Mouse (Mus musculus) erythroid progenitor cell, adult 5-6 weeks (primary cell): ENCODE data around the gene Adamtsl3. TPM values are rescaled to one million over a fixed set of nuclear protein-coding genes. Genes with fewer than 3 reads are reported as not detected.
"Not testable (repeated sequence)": the region's sequence is repeated elsewhere in the genome, so short reads cannot be mapped to it uniquely, and the experiment has no call there.

Source experiments
- ATAC-seq: replicated peaks from 2 replicates; pipeline ENCODE4 v1.8.0; 2016; ENCODE audit warnings: moderate number of reproducible peaks, mild to moderate bottlenecking, moderate TSS enrichment, inconsistent platforms; ENCODE audit not compliant: poor library complexity, low FRiP score, severe bottlenecking
- total RNA-seq, 2 experiments: library from RNA; stranded (forward) in 1 of 2; stranded (reverse) in 1 of 2; fragments of 150-400 nt in 1 of 2; fragments of 186-747, 209-891 nt in 1 of 2; gene quantifications; 2 replicates each; pipeline versions ENCODE4 v1.2.3 to v1.2.4; 2015 to 2017; ENCODE audit warnings: low replicate concordance in 2 of 2

The Adamtsl3 gene
- total RNA-seq, 2 experiments from 2014 or later = not detected

DNA sequence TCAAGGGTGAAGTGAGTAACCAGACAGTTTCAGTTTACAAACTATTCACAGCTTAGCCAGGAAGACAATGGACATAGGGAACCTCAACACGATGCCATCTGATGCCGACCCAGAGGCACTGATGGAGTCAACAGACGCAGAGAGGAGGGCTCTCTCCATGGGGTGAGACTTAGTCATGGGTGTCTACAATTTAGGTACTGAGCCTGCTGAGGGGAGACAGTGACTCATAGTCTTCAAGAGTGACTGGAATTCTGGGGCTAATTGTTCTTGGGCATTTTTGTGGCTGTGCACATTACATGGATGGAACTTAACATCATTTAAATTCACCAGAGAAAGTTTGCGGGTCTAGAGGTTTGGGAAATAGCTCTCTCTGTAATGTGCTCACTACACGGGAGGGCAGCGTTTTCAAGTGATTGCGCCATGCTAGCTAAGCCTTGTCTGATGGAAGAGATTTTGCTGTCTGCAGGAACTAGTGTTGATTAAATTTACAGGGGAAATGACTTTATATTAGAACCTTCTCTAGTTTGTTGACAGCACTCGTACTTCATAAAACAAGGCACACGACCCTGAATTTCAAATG is 70.1 kb downstream of the Adamtsl3 start:
- no peak for ATAC-seq

DNA sequence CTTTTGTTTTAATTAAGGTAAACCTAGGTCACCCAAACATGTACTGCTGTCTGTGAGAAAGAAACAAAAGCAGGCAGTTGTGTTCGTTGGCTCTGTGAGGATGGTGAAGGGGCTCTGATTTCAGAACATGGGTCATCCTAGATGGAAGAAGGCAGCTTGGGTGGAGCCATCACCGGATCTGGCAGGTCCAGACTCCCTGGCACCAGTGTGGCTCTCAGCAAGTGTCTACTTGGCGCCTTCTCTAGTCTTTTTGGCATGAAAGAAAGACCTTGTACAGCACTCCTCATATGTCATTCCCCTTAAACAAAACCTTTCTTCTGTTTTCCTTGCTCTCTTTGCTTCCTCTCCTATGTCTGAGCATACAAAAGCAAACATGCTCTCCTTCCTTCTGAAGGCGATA is 75.5 kb downstream of the Adamtsl3 start:
- ATAC-seq = no peak

DNA sequence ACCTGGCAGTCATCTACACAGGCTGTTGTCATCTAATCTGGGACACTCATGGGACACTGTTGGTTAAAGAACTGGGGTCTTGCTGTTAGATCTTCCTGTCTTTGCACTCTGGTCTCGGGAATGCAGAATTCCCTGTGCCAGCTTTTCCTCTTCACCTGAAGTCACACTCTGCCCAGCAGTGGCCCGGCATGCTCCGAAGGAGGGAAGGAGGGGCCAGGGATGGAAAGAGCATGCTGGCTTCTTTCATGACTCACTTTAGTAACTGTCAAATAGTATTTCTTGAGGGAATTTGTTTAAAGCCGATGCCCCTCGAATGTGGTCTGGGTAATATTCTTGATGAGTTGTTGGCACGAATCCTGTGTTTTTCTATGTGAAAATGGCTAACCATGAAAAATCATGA is 81.2 kb downstream of the Adamtsl3 start:
- ATAC-seq = no peak

DNA sequence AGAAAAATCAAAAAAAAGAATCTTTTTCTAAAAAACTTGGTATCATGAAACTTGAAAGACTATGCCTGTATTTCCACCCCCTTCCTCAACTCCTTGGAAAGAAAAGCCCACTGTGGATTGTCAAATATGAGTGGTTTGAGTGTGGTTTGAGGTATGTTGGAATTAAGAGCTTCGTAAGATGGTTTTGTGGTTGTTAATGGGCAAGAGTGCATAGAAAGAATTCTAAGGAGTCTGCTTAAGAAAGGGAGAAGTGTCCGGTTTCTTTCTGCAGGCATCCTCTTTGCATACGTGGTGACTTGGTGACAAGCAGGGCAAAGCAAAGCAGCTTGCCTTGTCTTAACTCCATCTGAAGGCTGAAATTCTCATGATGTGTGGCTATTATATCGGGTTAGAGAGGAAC is 81.6 kb downstream of the Adamtsl3 start:
- no peak for ATAC-seq

DNA sequence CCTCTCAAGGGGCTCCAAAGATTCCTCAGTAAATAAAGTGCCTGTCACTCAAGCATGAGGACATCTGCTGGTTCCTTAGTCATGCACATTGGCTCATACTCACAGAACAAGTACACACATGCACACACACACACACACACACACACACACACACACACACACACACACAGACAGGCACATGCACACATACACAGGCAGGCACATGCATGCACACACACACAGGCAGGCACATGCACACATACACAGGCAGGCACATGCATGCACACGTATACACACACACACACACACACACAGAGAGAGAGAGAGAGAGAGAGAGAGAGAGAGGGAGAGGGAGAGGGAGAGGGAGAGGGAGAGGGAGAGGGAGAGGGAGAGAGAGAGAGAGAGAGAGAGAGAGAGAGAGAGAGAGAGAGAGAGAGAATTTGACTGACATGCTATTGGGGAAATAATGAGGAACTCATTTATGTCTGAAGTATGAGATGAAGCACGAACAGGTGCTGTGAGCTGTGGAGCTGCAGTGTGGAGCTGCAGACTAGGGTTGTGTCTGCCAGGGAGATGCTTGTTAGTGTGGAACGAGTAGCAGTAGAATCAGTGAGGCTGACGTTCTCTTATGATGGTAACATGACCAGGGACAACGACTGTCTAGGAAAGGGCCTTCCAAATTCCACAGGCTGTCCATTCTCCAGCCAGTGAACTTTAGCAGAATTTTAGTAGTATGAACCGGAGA is 85.0 kb downstream of the Adamtsl3 start:
- not testable (repeated sequence) for ATAC-seq

DNA sequence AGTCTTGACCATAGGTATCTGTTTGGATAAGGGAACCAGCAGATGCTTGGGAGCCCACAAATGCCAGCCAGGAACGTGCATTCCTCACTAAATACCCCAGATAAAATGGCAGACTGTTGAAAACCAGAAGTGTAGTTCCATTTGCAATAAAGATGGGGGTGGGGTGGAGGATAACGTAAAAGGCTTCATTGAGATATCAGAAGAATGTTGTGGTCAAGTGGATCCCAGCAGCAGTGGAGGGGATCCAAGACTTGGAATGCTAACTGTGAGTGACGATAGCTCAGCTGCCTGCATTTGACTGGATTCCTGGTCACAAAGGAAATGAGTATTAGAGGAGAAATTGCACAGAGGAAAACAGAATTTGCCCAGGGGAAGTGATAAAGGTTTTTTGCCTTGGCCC is 87.1 kb downstream of the Adamtsl3 start:
- ATAC-seq = no peak

DNA sequence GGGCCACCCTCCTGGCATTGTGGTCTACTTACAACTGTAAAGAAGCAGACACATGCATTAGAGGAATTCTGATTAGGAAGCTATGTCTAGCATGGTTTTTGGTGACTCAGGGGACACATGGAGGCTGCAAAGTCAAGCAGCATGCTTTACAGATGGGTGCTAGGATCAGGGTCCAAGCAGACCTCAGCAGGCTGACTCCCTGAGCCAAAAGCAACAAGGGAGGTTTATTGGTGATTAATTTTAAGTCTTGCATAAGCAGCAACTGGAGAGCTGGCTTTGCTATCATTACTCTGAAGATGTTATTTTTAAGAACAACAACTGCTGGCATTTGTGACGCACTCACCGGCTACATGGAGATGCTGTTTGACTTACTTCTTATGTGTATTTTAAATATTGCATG is 88.1 kb downstream of the Adamtsl3 start:
- no peak for ATAC-seq

DNA sequence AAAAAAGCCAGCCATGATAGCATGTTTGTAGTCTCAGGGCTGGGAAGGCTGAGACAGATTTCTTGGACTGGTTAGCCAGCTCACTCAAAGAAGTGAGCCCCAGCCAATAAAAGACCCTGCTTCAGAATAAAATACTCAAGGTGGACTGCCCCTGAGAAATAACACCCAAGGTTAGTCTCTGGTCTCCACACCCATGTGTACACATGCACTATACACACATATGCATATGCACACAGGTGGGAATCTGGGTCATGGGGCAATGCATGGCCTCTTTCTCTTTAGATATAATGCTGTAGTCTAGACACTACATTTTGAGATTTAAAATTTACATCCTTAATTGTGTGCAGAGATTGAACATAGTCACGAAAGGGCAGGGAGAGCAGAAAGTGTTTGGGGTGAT is 88.8 kb downstream of the Adamtsl3 start:
- ATAC-seq = no peak

DNA sequence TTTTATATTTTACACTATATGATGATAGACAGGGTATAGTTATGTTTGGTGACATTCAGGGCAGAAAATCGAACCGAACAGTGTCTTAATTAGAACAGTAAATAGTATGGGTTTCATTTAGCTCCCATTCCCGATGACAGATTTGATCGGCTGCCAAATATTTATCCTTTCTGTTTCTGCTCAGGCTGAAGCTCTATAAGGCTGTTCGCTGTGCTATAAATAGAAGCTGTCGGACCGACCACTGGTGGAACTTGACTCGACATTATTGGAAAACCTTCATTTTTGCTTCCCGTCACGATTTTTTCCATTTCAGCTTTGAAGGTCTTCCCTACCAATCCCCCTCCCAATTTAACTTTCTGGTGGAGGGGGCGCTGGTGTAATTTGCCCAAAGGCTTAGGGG is 89.9 kb downstream of the Adamtsl3 start:
- ATAC-seq = no peak

DNA sequence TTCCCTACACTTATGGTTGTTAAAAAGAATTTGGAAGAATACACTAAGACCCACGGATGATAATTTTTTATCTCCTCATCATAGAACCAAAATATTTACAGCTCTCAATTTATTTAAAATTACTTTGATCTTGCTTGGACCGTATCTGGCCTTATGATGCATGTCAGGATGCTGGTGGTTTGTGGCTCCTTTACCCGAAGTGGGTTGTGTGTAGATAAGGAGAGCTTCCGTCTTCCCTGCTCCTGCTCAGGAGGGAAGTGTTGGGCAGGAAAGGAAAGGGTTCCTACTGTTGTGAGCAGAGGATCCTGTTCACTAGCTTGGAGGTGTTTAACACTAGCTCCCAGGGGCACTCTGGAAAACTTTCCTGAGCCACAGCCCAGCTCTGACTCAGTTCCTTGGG is 94.0 kb downstream of the Adamtsl3 start:
- no peak for ATAC-seq

DNA sequence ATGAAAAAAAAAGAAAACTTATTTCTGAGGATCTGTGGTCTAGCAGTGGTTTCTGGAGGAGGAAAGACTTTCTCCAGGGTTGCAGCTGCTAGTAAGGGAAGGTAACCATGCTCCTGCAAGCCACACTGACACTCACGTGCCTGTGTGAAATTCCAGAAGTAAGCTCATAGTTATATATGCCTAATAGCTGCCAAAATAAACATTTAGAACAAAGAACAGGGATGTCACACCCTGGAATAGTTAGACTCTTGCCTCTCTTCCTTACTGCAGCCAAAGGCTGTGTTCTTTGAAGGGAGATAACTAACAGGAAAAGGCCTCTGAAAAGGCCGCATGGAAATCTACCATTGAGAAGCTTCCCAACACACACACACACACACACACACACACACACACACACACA is 96.1 kb downstream of the Adamtsl3 start:
- ATAC-seq = no peak

DNA sequence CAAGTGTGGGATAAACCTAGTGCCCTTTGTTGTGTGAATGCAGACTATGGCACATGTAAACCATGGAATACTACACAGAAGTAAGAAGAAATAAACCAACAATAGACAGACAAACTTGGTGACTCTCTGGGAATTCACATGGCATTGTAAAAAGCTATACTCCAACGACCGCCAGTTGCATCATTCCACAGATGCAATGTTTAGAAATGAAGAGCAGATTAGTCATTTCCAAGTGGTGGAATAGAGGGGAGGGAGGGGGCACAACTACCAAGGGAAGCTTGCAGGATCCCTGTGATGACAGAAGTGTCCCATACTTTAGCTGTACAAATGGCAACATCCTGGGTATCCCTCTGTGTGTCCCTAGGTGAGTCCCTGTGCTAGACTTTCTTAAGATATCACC is 97.7 kb downstream of the Adamtsl3 start:
- no peak for ATAC-seq

DNA sequence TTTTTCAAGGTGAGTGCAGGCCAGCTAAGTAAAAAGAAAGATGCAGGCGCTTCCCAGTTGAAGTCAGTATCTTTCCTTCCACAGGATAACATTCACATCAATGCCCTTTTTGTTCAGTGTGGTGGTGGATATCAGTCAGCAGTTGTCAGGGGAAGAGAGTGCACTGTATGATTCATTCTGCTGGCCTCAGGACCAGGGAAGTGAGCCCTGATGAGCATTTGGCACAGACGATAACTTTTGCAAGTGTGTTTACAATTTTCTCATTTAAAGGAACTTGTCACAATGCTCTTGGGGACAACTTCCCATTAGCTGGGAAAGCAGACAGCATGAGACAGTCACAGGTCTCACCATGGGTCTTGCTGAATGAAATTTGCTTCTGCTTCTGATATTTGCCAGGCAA is 122.9 kb downstream of the Adamtsl3 start:
- no peak for ATAC-seq

DNA sequence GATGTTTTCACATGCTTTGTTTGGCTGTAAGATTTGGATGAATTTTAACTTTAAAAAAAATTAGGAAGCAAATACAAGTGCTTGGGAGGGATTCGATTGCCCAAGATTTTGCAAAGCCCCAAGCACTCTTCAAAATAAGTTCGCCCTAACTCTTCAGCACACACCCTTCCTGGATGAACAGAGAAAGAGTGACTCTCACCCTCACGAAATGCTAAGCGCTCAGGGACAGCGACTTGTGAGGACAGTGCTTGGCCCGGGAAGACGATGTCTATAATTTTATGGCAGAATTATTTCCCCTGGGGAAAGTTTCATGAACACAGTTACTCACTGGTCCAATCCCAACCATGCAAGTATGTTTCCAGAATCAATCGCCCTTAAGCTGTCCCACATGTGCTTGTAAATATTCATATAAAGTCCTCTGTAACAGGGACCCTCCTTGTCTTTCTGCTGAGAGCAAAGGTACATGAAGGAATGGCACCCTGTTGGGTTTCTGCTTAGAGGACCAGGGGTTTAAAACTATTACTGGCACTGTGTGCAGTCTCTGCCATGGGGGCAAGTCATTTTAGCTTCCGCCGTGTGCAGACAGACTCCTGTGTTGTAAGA is 127.5 kb downstream of the Adamtsl3 start:
- no peak for ATAC-seq

DNA sequence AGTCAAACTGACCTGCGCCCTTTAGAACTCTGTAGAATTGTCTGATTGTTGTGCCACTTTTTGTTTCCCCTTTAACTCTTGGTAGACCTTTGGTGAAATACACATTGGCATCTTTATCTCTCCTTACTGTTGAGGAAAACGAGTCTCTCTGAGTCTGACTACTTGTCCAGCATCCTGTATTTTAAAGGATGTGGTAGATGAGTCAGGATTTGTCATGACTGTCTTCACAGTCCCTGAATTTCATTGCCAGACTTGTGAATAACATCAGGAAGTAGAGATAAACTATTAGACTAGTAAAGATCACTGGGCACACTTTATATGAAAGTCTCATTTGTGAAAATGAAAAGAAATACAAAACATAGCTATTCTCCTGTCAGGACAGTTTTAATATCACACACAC is 128.9 kb downstream of the Adamtsl3 start:
- no peak for ATAC-seq

DNA sequence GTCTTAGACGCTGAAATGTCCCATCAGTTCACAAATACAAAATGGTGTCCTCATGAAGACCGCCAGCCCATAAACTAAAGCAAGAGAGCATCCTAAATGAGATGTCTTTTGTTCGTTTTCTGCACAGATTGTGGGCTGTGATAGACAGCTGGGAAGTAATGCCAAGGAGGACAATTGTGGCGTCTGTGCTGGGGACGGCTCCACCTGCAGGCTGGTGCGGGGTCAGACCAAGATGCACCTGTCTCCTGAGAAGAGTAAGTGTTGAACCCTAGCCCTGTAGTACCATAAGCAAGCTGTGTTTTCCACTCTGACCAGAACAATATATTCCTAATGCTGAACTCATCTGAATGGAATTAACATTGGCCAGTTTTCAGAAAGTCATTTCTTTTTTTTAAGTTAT is 129.9 kb downstream of the Adamtsl3 start:
- no peak for ATAC-seq

DNA sequence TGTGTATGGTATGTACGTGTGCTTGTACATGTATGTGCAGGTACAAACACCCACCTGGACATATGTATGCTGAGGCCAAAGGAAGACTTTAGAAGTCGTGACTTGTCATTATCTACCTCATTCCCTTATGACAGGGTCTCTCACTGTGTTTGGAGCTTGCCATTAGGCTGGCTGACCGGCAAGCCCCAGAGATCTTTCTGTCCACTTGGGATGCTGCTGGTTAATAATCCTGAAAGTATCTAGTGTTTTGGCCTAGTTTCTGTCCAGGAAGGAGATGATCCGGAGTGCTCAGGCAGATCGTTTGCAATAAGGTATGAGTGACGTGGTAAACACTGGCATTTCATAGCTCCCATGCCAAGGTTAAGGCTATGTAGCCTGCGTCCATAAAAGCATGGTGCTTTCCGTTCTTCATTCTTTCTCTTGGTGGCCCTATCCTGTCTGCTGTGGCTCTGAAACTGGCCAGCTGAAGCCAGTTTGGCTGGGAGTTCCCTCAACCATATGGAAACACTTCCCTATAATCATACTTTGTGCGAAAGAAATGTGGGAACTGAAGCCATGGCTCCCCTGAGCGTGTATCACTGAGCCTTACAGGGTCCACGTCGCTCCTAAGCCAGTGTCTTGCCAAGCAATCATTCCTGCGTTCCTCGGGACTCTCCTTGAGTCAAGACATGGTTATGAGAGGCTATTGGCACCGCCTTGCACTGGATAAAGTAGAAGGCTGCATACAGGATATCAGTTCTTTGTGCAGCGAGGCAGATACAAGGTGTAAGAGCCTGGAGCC is 141.1 kb downstream of the Adamtsl3 start:
- ATAC-seq = no peak

DNA sequence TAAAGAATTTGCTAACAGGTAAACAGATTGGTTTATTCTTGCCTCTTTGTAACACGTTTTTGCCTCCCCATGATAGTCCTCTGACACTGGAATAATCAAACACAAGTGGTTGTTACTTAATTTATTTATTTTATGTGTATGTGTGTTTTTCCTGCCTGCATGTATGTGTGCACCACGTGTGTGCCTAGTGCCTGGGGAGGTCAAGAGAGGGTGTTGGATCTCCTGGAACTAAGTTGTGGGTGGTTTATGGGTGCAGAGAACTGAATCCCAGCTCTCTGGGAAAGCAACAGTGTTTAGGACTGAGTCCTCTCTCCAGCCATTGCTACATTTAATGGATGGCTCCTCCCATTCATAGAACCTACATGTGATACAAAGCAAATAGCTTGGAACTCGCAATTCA is 143.0 kb downstream of the Adamtsl3 start:
- ATAC-seq = no peak

DNA sequence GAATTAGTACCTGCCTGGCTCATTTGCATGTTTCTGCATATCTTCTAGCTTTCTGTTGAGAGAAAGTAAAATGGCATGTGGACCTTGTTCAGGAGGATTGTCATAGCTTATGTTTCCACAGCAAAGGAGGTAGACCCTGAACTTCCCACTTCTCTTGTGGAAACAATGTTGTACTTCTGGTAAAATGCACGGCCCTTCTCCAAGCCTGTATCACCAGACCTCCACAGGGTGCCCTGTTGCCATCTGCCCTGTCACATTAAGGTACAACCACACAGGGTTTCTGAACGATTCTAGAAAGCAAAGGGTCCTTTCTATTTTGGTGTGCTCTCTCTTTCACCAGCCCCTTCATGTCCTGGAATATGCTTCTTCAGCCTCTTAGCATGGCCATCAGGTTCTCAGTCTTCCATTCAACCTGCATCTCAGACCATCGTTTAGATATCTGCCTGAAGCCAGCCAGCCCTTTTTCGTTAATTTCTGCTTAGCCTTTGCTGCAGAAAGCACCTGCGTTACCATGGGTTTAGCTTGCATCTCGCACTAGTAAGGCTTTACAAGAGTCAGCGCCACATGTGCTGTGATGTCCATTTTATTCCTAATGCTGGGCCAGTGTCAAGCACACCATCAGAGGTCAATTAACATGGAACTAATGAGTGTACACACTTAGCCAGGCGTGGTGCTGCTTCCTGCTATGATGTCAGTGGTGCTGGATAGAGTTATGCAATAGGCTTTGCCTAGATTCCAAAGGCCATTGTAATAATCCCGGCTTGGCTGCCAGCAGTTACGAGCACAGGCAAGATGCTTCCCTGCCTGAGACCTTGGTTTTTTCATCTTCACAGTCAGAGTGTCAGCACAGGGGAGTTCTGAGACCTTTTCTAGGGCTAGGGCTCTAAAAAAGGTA is 143.6 kb downstream of the Adamtsl3 start:
- no peak for ATAC-seq

DNA sequence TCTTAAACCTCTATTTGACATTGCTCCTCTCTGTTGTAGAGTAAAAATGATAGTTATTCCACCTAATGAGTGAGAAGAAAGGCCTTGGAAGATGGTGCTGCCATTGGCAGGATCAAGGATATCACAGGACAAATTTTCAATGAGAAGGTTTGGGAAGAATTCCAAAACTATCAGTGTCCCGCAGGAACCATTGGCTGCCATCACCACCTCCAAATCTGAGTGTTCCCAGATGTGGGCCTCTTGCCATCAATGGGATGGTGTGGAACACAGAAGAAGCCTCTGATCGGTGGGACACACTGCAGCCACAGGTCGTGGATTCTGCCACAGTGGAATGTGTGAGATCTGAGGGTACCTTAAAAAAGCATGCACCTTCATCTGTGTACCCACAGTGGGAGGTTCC is 147.9 kb downstream of the Adamtsl3 start:
- no peak for ATAC-seq
